Mouse (Mus musculus): ENCODE results near the gene Kcnk1.

GRCm38 (mm10) chr8:126053911-126054310 is 58.9 kb downstream of the Kcnk1 start:
- no peak for TF ChIP-seq POLR2A (IDR thresholded peaks at IDR 0.05; ENCODE audit: low read depth, low read length)
- TF ChIP-seq CTCF (IDR thresholded peaks at IDR 0.05; ENCODE audit: extremely low read depth, insufficient read length, insufficient replicate concordance, low read depth, low read length), result no peak

Data from small intestine, adult 2 months (tissue).